Mouse (Mus musculus): Measurements from ENCODE around the gene Maco1. TPM values are rescaled to one million over a fixed set of nuclear protein-coding genes. Genes with fewer than 3 reads are reported as not detected.
"Not testable (repeated sequence)": the region's sequence is repeated elsewhere in the genome, so short reads cannot be mapped to it uniquely, and the experiment has no call there.

The Maco1 gene
- total RNA-seq, 2 experiments from 2014 or later = 36.2 to 41.9 TPM

- ATAC-seq (replicated peaks; ENCODE audit: low FRiP score, low TSS enrichment, poor library complexity, severe bottlenecking) = peak; percentile 76
Observed at GRCm38 (mm10) chr4:134863937-134864729, 11.0 kb upstream of the Maco1 start, which contains the start of gene Rhd. Gene Rhd, plus strand, starts transcription at chr4:134864536.

- ATAC-seq (replicated peaks; ENCODE audit: low FRiP score, low TSS enrichment, poor library complexity, severe bottlenecking) = no peak
Observed at GRCm38 (mm10) chr4:134862996-134863395, 9.9 kb upstream of the Maco1 start.

GRCm38 (mm10) chr4:134861884-134862283 lies 8.7 kb upstream of the Maco1 start:
- ATAC-seq (replicated peaks; ENCODE audit: low FRiP score, low TSS enrichment, poor library complexity, severe bottlenecking) = no peak

- no peak for ATAC-seq (replicated peaks; ENCODE audit: low FRiP score, low TSS enrichment, poor library complexity, severe bottlenecking)
Observed at GRCm38 (mm10) chr4:134858494-134858893, 5.3 kb upstream of the Maco1 start.

GRCm38 (mm10) chr4:134856501-134856900 lies 3.4 kb upstream of the Maco1 start:
- ATAC-seq (replicated peaks; ENCODE audit: low FRiP score, low TSS enrichment, poor library complexity, severe bottlenecking) = no peak

GRCm38 (mm10) chr4:134856056-134856455 lies 2.9 kb upstream of the Maco1 start:
- no peak for ATAC-seq (replicated peaks; ENCODE audit: low FRiP score, low TSS enrichment, poor library complexity, severe bottlenecking)

- ATAC-seq (replicated peaks; ENCODE audit: low FRiP score, low TSS enrichment, poor library complexity, severe bottlenecking) = no peak
Observed at GRCm38 (mm10) chr4:134855371-134855770, 2.2 kb upstream of the Maco1 start.

GRCm38 (mm10) chr4:134853637-134854485 lies 716 bp upstream of the Maco1 start:
- ATAC-seq (replicated peaks; ENCODE audit: low FRiP score, low TSS enrichment, poor library complexity, severe bottlenecking) = peak; percentile 83

- ATAC-seq (replicated peaks; ENCODE audit: low FRiP score, low TSS enrichment, poor library complexity, severe bottlenecking) = no peak
Observed at GRCm38 (mm10) chr4:134852438-134853255, 498 bp downstream of the Maco1 start.

GRCm38 (mm10) chr4:134851876-134852275 lies 1.3 kb downstream of the Maco1 start:
- no peak for ATAC-seq (replicated peaks; ENCODE audit: low FRiP score, low TSS enrichment, poor library complexity, severe bottlenecking)

GRCm38 (mm10) chr4:134851236-134851635 lies 1.9 kb downstream of the Maco1 start:
- no peak for ATAC-seq (replicated peaks; ENCODE audit: low FRiP score, low TSS enrichment, poor library complexity, severe bottlenecking)

- no peak for ATAC-seq (replicated peaks; ENCODE audit: low FRiP score, low TSS enrichment, poor library complexity, severe bottlenecking)
Observed at GRCm38 (mm10) chr4:134850551-134850950, 2.6 kb downstream of the Maco1 start.

GRCm38 (mm10) chr4:134847587-134847986 lies 5.6 kb downstream of the Maco1 start:
- no peak for ATAC-seq (replicated peaks; ENCODE audit: low FRiP score, low TSS enrichment, poor library complexity, severe bottlenecking)

GRCm38 (mm10) chr4:134843566-134843965 lies 9.6 kb downstream of the Maco1 start:
- ATAC-seq (replicated peaks; ENCODE audit: low FRiP score, low TSS enrichment, poor library complexity, severe bottlenecking) = no peak

GRCm38 (mm10) chr4:134840231-134840630 lies 12.9 kb downstream of the Maco1 start:
- no peak for ATAC-seq (replicated peaks; ENCODE audit: low FRiP score, low TSS enrichment, poor library complexity, severe bottlenecking)

GRCm38 (mm10) chr4:134838706-134839105 lies 14.4 kb downstream of the Maco1 start:
- ATAC-seq (replicated peaks; ENCODE audit: low FRiP score, low TSS enrichment, poor library complexity, severe bottlenecking) = not testable (repeated sequence)

GRCm38 (mm10) chr4:134838221-134838620 lies 14.9 kb downstream of the Maco1 start:
- no peak for ATAC-seq (replicated peaks; ENCODE audit: low FRiP score, low TSS enrichment, poor library complexity, severe bottlenecking)

- ATAC-seq (replicated peaks; ENCODE audit: low FRiP score, low TSS enrichment, poor library complexity, severe bottlenecking) = no peak
Observed at GRCm38 (mm10) chr4:134835486-134835885, 17.7 kb downstream of the Maco1 start.

- ATAC-seq (replicated peaks; ENCODE audit: low FRiP score, low TSS enrichment, poor library complexity, severe bottlenecking) = no peak
Observed at GRCm38 (mm10) chr4:134831934-134832333, 21.2 kb downstream of the Maco1 start.

- ATAC-seq (replicated peaks; ENCODE audit: low FRiP score, low TSS enrichment, poor library complexity, severe bottlenecking) = no peak
Observed at GRCm38 (mm10) chr4:134827806-134828205, 25.3 kb downstream of the Maco1 start.

Data from megakaryocyte-erythroid progenitor cell, adult 5-6 weeks (primary cell).